Mouse (Mus musculus) common myeloid progenitor, adult 5-6 weeks (primary cell): ENCODE measurements around the gene Abcc4. TPM values are rescaled to one million over a fixed set of nuclear protein-coding genes. Genes with fewer than 3 reads are reported as not detected.

Experiments
- ATAC-seq: replicated peaks from 2 replicates; pipeline ENCODE4 v1.8.0; 2016; ENCODE audit warnings: low read depth, mild to moderate bottlenecking, moderate TSS enrichment, inconsistent platforms; ENCODE audit not compliant: poor library complexity, severe bottlenecking
- total RNA-seq: library from RNA; stranded (forward); fragments of 200-1000, 187-1606 nt; gene quantifications from 2 replicates; pipeline ENCODE4 v1.2.3, GENCODE M21; 2017

Gene Abcc4
- total RNA-seq, 1 experiment from 2014 or later: 17.6 TPM

GRCm38 (mm10) chr14:118474226-118475099 is 231.6 kb downstream of the Abcc4 start:
- no peak for ATAC-seq

- ATAC-seq: peak; percentile 30
Measured at GRCm38 (mm10) chr14:118473831-118474193, 232.2 kb downstream of the Abcc4 start.

GRCm38 (mm10) chr14:118473188-118473830 is 232.7 kb downstream of the Abcc4 start:
- no peak for ATAC-seq

- peak; percentile 54 for ATAC-seq
Measured at GRCm38 (mm10) chr14:118465331-118465730, 240.7 kb downstream of the Abcc4 start.

- no peak for ATAC-seq
Measured at GRCm38 (mm10) chr14:118464401-118464800, 241.6 kb downstream of the Abcc4 start.

GRCm38 (mm10) chr14:118452572-118452971 is 253.4 kb downstream of the Abcc4 start:
- ATAC-seq: peak; percentile 63; the same call in 1 of the 2 replicates

GRCm38 (mm10) chr14:118440155-118440554 is 265.9 kb downstream of the Abcc4 start:
- ATAC-seq: no peak

- ATAC-seq: peak; percentile 27
Measured at GRCm38 (mm10) chr14:118437156-118437931, 268.7 kb downstream of the Abcc4 start.

GRCm38 (mm10) chr14:118436791-118437155 is 269.2 kb downstream of the Abcc4 start:
- ATAC-seq: peak; percentile 74

- no peak for ATAC-seq
Measured at GRCm38 (mm10) chr14:118435676-118436330, 270.2 kb downstream of the Abcc4 start.

- ATAC-seq: no peak
Measured at GRCm38 (mm10) chr14:118434842-118435241, 271.2 kb downstream of the Abcc4 start.

- no peak for ATAC-seq
Measured at GRCm38 (mm10) chr14:118433848-118434247, 272.2 kb downstream of the Abcc4 start.

Other genes with a start within 250 kb of the Abcc4 start
- gene Cldn10, start 81.7 kb upstream of the Abcc4 start, total RNA-seq: 0.05 TPM in 1 of 2 replicates, not detected in the other
- gene Dzip1, start 219.2 kb upstream of the Abcc4 start, total RNA-seq: 0.32 and 1.6 TPM in 2 replicates
- gene Dnajc3, start 231.8 kb upstream of the Abcc4 start, total RNA-seq: 64.8 and 74.5 TPM in 2 replicates